Mouse (Mus musculus): Measurements from ENCODE around the gene Rbm7. TPM values are rescaled to one million over a fixed set of nuclear protein-coding genes. Genes with fewer than 3 reads are reported as not detected.
"Not testable (repeated sequence)": the region's sequence is repeated elsewhere in the genome, so short reads cannot be mapped to it uniquely, and the experiment has no call there.

The Rbm7 gene
- total RNA-seq (2015), result 126 and 130 TPM in 2 replicates
- 115 and 132 TPM in 2 replicates for total RNA-seq (2017)

GRCm38 (mm10) chr9:48494817-48495547, at the start of gene Rbm7, which contains the start of gene Gm5617:
TSS of gene Rbm7 (minus strand) at chr9:48495299.
TSS of gene Gm5617 (plus strand) at chr9:48495442.
- peak; percentile 98 for ATAC-seq (ENCODE audit: poor library complexity, severe bottlenecking)

DNA sequence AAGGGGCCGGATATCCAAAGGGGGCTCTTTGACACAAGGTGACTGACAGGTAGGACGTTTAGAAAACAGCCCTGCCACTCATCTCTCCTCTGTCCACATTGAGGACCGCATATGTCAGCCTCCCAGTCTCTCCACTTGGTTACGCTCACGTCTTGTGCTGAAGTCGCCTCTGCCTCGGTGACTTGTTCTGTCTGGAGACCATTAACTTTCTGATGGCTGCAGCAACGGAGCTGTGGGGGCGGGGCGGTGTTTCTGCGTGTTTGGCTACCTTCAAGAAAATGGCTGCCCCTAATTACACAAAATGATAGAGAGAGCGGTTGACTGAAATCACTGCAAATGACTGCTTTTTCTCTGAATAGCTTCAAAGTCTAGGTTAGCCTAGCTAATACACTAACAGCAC, 43.6 kb upstream of the Rbm7 start:
- no peak for ATAC-seq (ENCODE audit: poor library complexity, severe bottlenecking)

GRCm38 (mm10) chr9:48538044-48538645, 43.0 kb upstream of the Rbm7 start:
- peak; percentile 30; the same call in 1 of the 2 replicates for ATAC-seq (ENCODE audit: poor library complexity, severe bottlenecking)

DNA sequence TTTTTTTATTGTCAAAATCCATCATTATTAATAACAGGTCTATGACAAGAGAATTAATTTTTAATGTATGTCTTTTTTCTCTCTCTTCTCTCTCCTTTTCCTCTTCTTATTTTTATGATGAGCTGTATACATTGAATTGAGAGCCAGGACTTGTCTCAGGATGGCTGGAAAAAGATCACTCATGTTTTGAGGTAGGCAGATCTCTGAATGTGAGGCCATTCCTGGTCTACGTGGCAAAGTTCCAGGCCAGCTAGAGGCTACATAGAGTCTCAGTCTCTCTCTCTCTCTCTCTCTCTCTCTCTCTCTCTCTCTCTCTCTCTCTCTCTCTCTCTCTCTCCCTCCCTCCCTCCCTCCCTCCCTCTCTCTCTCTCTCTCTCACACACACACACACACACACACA, 42.5 kb upstream of the Rbm7 start:
- ATAC-seq (ENCODE audit: poor library complexity, severe bottlenecking), result not testable (repeated sequence)

DNA sequence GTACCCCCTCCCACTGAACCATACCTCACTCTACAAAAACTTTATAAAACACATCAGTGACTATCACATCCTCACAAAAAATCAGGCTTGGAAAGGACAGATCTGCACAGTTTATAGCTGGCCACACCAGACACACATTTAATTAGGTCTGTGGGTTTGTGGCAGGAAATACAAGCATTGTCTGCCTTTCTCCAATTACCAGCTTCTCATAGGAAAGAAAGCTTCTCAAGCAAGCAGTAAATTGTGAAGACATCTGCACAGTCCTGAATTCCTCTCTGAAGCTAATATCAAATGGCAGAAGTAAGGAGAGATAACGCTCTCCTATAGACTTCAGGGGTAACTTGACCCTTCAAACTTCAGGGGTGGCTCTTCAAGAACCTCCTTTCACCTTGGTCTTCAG, 41.3 kb upstream of the Rbm7 start:
- no peak for ATAC-seq (ENCODE audit: poor library complexity, severe bottlenecking)

DNA sequence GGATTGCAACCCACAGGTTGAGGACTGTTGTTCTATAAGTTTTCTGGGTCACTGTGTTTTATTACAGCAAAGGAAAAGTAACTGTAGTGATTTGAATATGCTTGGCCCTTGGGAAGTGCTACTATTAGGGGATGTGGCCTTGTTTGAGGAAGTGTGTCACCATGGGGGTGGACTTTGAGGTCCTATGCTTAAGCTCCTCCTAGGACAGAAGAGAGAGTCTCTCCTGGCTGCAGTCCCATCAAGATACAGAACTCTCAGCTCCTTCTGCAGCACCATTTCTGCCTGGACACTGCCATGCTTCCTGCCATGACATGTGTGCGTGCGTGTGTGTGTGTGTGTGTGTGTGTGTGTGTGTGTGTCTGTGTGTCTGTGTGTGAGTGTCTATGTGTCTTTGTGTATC, 37.6 kb upstream of the Rbm7 start:
- peak; percentile 84 for ATAC-seq (ENCODE audit: poor library complexity, severe bottlenecking)

- ATAC-seq (ENCODE audit: poor library complexity, severe bottlenecking), result no peak
Observed at GRCm38 (mm10) chr9:48532203-48532602, 37.1 kb upstream of the Rbm7 start.

DNA sequence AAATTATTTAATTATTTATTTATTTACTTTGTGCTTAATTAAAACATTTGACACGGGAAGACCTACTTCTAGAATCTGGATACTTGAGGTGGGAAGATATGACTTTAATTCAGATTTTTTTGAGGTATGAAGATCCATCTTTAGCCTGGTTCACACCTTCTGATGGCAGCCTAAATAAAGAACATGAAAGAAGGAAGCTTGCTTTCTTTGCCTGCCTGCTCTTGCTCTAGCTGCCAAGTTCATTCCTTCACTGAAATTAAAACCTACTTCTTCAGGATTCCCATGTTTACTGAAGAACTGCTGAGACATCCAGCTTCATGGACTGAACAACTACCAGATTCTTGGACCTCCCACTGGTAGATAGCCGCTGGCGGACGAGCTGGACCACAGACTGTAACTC, 36.2 kb upstream of the Rbm7 start:
- ATAC-seq (ENCODE audit: poor library complexity, severe bottlenecking), result no peak

DNA sequence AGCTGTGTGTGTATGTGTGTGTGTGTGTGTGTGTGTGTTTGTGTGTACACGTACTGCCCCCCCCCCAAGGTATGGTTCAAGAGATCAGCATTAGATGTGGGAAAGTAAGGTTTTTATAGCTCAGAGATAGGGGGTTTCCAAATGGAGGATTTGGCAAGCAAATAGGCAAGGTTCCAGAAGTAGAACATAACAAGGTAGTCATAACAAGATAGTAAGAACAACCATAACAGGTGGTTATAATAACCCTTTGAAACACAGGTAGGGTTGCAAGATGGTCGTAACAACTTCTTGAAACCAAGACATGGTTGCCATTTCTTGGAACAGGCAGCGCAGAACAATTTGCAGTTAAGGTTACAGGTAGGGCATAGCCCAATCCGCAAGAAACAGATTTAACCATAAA, 31.4 kb upstream of the Rbm7 start:
- ATAC-seq (ENCODE audit: poor library complexity, severe bottlenecking), result no peak

DNA sequence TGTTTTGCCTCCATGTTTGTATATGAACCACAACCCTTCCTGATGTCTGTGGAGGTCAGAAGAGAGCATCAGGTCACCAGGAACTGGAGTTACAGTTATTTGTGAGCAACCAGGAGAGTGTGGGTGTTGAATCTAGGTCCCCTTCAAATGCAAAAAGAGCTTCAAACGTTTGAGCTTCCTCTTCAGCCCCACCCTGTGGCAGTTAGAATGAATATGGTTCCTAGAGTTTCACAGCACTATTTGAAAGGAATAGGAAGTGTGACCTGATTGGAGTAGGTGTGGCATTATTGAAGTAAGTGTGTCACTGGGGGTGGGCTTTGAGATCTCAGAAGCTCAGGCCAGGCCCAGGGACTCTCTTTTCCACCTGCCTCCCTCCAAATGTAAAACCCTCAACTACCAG, 30.5 kb upstream of the Rbm7 start:
- peak; percentile 69 for ATAC-seq (ENCODE audit: poor library complexity, severe bottlenecking)

DNA sequence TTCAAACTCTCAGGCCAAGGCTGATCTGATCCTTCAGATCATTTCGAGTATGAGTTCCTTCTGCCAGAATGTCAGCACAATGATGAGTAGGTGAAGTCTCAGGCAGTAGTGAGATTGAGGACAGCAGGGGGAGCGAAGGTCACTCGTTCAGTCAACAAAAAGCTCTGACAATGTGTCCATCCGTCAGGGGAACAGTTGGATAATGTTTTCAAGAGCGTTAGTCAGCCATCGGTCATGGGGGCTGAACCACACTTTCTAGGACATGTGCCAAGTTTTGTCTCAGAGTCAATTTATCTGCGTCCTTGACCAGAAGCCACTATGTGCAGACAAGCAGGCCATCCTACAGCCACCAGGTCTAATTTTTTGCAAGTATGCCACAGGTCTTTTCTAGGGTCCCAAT, 25.3 kb upstream of the Rbm7 start:
- not testable (repeated sequence) for ATAC-seq (ENCODE audit: poor library complexity, severe bottlenecking)

DNA sequence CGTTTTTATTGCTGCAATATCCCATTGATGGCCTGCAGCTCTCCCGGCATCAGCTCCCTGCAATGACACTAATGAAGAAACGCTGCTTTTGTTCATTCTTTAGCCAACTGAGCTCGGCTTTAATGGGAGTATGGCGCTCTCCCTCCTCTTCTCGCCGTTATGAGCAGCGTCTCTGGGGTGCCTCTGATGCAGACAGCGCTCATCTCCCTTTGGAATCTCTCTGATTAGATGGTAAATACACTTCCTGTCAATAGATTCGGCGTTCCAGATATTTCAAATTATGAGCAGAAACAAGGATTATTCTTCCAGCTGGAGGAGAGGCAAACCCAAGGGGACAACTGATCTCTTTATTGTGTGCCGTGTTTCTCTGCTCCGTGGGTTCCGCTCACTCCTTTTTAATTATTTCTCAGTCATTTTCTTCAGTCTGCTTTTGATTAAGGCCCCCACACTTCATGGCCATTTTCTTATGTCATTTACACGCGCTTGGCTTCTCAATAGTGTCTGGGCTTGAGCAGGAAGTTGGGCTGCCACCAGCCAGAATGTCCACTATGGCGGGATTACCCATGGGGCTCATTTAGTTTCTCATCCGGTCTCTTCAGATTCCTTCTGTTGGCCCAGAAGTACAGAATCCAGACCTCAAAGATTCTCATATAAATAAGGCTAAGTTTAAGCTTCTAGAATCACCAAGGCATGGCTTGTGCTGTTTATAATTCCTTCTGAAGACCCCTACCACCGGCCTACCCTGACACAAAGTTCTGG, 22.5 kb upstream of the Rbm7 start:
- no peak for ATAC-seq (ENCODE audit: poor library complexity, severe bottlenecking)

DNA sequence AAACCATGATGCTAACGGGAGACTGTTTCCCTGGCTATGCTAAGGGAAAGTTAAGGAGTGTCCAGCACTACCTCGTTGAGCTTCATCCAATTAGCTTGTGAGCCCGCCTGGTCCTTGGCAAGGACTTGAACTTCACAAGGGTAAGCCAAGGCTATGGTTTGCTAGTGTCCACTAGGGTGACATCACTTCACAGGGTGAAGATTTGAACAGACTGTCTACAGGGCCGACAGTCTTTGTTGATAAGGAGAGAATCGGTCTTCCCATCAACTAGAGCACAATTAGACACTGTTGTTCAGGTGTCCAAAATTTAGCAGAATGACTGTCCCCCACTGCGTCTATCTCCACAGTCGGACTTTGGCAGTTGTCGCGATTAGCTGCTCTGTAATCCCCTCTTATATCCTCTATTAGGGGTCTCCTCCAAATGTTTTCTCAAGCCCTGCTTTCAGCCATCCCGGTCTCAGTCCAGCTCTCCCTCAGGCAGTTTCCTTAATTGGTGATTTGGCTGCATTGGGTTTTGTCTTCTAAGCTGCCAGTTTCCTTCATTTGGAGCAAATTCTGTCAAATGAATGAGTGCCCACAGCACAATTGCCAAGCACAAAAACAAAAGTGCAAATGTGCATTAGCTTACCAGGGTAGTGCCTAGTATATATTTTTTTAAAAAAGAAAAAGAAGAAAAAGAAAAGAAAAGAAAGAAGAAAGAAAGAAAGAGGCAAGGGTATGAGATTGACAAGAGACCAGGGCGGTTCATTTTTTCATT, 21.7 kb upstream of the Rbm7 start:
- no peak for ATAC-seq (ENCODE audit: poor library complexity, severe bottlenecking)

DNA sequence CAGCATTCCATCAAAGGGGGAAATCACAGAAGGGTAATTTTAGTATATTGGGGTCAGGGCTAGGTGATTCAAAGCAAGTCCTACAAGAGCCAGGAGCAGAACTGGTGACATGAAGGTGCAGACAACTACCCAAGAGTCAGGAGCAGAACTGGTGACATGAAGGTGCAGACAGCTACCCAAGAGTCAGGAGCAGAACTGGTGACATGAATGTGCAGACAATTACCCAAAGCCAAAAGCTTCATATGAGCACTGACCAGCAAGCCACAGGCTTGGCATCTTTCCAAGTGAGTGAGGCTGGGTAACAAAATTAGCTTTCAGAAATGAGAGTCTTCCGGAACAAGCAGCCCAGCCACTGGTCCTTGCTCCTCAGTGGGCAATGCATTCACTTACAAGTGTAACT, 20.2 kb upstream of the Rbm7 start:
- ATAC-seq (ENCODE audit: poor library complexity, severe bottlenecking), result peak; percentile 47; the same call in 1 of the 2 replicates

- ATAC-seq (ENCODE audit: poor library complexity, severe bottlenecking), result no peak
Observed at GRCm38 (mm10) chr9:48510134-48510533, 15.0 kb upstream of the Rbm7 start.

- no peak for ATAC-seq (ENCODE audit: poor library complexity, severe bottlenecking)
Observed at GRCm38 (mm10) chr9:48504741-48505365, 9.8 kb upstream of the Rbm7 start.

- ATAC-seq (ENCODE audit: poor library complexity, severe bottlenecking), result no peak
Observed at GRCm38 (mm10) chr9:48503001-48503400, 7.9 kb upstream of the Rbm7 start.

DNA sequence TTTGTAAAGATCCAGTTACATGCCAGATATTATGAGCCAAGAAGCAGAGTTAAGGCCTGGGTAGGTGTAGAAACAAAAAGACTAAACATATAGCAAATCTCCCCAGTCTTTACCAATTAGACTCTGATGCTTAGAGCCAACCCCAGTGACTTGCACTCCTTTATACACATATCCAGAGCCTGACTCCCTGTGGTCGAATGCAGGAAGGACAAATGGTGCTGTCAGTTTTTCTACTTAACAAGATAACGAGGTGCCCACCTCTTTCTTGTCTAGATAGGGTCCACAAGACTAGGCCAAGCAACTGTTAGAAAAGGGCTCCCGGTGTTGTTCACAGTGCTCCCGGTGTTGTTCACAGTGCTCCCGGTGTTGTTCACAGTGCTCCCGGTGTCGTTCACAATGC, 6.1 kb upstream of the Rbm7 start:
- no peak for ATAC-seq (ENCODE audit: poor library complexity, severe bottlenecking)

GRCm38 (mm10) chr9:48495548-48495932, 441 bp upstream of the Rbm7 start:
- ATAC-seq (ENCODE audit: poor library complexity, severe bottlenecking), result peak; percentile 47
